Mouse (Mus musculus): ENCODE measurements at regions not wholly inside any gene's neighbourhood (a gene's known extent, or its start where the extent isn't known, plus 50 kb on each side); places are given as distances from the start of the nearest gene placed in this dataset.

DNA sequence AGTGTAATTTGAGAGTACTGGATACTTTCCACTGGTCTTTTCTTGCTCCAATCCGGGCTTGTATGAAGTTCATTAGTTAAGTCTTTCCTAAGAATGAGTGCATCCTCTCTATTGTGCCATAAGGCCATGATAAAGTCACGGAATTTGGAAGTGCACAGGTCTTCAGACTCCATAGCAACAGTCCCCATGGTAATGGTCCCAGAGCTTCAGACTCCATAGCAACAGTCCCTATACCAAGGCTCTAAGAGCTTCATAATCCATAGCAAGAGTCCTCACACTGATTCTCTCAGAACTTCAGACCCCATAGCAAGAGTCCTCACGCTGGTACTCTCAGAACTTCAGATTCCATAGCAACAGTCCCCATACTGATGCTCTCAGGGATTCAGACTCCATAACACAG, 214.5 kb upstream of the Far2 start:
- no peak for DNase-seq (ENCODE audit: low spot score)

DNA sequence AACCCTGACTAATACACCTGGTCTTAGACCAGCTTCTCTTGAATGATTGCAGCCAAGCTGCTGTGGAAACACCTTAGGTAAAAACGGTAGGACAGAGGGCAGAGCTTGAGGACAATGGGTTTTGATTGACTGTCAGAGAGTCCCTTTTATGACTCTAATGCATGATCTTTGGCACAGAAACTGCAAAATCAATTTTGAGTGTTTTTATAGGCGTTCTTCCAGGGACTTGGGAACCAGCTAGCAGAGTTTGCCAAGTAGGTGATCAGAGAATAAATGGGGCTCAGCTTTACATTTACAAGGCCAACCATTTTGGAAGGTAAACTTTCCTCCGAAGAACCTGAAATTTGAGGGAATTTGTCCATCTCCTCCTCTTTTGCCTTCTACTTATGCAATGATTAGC, 213.6 kb upstream of the Far2 start:
- DNase-seq (ENCODE audit: low spot score): no peak

DNA sequence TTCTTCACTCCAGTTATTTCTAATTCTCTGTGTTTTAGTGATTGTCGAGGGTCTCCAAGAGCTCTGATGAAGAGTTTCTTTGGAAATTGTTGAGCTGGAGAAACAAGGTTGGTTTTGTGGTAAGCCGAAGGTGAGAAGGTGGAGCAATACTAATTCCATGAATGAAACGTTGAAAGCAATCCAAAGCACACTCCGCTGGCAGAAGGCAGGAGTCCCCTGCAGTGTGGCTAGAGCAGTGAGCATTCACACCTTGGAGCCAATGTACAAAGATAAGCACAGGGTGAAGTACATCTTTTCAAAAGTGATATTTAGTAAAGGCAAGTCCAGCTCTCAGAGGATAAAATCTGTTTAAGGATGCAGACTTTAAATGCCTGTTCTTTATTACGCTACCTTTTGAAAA, 208.2 kb upstream of the Far2 start:
- DNase-seq (ENCODE audit: low spot score): no peak

DNA sequence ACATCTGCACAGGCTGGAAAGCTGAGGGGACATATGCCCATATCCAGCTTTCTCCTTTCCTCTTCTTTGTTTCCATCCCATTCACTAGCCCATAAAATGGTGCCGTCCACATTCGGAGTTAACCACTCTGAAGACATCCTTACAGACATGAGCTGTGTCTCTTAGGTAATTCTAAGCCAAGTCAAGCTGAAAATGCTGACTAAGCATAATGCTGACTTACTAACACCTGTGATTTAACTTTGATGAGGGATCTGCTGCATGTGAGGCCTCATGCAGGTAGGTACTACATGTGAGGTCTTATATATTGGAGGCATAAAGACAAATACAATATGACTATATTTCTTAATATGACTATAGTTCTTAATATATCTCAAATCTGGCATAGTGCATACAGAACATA, 197.1 kb upstream of the Far2 start:
- no peak for DNase-seq (ENCODE audit: low spot score)

DNA sequence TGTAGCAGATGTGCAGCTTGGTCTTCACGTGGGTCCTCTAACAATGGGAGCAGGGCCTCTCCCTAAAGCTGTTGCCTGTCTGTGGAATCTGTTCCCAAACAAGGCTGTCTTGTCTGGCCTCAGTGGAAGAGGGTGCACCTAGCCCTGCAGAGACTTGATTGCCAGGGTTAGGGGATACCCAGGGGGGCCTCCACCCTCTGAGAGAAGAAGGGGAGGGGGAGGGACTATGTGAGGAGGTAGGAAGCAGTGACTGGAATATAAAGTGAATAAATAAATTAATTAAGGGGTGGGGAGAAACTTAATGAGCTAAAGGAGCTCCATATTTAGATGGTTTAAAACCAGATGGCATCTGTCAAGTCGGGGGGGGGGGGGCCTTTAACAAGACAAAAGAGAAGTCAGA, 185.9 kb upstream of the Far2 start:
- DNase-seq (ENCODE audit: low spot score): no peak

DNA sequence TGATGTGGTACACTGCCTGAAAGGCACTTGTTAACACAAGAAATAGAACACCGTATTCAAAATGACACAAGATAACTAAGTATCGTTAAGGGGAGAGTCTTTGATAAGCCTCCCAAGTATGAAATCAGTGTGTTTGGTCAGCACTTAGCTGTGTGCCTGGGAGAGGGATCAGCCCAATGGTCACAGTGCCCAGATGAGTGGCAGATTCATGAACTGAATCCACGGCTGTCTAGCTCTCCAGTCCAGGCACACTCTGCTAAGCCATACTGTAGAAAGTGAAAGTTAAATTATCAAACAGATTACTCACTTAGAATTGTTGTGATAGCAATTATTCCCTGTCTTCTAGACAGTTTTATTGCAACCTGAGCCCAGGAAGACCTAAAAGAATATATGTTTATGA, 176.0 kb upstream of the Far2 start:
- no peak for DNase-seq (ENCODE audit: low spot score)

DNA sequence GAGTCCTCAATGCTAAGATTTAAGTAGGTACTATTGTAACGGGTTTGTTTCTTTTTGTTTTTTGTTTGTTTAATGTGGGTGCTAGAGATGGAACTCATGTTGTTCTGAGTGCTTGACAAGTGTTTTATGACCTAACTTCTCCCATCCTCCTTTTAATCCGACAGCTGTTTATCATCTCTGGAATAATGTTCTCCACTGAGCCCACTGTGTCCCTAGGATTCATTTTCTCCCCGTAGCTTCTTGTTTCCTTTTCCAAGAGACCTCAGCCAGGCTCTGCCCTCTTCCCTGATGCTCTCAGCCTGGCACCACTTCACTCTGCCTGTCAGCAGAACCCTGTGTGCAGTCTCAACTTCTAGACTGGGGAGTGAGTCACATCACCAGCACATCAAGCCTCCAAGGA, 173.9 kb upstream of the Far2 start:
- DNase-seq (ENCODE audit: low spot score): no peak

DNA sequence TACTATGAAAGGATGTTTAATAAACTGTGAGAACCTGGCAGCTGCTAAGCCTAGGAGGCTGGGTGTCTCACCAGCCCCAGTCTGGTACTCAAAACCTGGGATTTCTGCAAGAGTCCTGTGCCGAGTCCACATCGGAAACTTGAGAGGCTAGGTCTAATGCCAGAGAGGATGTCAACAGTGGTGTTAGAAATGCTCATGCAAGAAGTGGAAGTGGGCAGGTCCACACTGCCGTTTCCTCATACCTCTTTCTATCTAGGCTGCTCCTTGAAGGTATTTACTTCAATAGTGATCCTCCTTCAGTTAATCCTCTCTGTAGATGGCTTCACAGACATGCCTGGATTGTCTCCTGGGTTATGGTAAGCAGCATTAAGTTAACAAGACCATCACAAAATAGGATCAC, 168.6 kb upstream of the Far2 start:
- DNase-seq (ENCODE audit: low spot score): no peak

DNA sequence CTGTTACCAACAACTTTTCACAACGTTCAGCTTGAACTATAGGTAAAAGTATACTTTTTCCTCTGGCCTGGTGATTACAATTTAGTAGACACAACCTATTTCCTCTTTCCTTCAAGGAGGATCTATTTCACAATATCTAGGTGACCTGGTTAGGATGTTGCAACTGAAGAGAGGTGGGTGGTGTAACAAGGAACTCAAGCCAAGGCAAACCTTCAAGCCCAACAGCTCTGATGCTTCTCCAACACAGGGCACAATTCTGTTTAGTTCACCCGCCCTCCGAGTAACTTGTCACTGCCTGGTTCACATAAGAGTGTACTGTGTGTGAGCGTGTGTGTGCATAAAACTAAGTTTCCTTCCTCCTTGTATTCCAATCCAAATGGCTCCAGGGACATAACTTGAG, 161.2 kb upstream of the Far2 start:
- DNase-seq (ENCODE audit: low spot score): no peak

DNA sequence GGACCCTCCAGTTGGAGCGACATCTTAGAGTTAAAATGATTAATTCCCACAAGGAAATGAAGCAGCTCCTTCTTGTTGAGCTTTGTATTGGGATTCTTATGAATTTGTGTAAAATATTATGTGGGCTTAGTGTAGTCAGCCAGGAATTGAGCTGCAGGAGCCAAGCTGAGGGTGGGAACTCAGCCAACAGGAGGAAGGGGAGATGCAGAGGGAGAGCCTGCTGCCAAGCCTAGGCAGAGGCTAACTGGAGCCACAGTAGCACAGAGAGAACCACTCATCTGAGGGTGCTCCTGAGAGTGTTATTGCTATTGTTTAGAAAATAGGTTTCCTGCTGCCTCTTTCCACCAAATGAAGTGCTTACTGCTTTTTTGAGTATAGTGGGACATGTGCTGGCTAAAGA, 127.4 kb upstream of the Far2 start:
- no peak for DNase-seq (ENCODE audit: low spot score)

DNA sequence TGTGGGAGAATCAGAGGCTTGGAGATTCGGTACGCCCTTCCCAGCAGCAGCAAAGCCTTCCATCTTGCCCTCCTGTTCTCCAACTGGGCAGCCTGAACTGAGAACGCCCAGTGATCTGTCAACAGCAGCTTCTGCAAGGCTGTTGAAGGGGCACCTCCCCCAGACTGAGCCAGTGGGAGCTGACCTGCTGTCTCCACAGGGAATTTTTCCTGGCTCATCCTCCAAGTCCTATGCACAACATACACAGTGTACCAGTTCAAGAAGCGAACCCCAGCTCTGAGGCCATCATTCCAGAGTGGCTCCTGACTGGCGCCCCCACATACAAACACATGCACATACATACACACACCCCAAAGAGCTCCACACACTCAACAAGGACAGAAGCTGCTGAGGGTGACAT, 126.0 kb upstream of the Far2 start:
- DNase-seq (ENCODE audit: low spot score): no peak

DNA sequence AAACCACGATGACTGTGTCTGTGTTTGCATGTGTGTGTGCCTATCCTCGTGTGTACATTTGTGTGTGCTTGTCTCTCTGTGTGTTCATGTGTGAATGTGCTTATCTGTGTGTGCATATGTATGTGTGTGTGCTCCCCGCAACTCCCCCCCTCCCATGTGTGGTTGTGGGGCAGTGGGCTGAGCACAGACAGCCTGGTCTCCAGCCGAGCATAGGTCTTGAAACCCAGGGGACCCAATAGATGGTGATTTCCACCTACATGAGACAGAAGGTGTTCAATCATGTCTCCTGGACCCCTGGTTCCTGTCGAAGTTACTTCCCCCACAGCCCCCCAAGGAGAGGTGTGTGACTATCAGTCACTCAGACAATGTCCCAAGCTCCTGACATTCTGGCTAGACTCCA, 124.6 kb upstream of the Far2 start:
- DNase-seq (ENCODE audit: low spot score): no peak

DNA sequence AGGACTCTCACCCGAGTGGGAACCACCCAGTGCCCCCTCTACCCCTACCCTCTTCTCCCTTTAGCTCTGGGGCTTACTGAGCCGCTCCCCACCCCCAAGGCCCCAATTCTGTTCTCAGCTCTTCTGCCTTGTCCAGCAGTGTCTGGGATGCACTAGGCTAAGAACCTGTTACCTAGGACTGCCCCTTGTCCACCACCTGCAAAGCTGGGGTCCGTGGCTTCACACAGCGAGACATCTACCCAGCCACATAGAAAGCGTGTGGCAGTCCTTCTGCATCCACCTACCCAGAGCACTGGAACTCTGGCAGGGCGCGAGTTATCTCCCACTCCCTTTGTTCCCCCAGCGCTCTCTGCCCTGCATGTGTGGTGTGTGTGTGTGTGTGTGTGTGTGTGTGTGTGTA, 123.8 kb upstream of the Far2 start:
- DNase-seq (ENCODE audit: low spot score): no peak

DNA sequence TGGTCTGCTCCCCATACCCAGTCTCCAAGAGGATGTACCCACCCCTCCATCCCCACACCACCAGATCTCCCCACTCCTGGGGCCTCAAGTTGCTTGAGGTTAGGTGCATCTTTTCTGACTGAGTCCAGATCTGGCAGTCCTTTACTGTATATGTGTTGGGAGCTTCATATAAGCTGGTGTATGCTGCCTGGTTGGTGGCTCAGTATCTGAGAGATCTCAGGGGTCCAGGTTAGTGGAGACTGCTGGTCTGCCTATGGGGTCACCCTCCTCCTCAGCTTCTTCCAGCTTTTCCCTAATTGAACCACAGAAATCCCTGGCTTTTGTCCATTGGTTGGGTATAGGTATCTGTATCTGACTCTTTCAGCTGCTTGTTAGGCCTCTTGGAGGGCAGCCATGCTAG, 118.1 kb upstream of the Far2 start:
- DNase-seq (ENCODE audit: low spot score): no peak

DNA sequence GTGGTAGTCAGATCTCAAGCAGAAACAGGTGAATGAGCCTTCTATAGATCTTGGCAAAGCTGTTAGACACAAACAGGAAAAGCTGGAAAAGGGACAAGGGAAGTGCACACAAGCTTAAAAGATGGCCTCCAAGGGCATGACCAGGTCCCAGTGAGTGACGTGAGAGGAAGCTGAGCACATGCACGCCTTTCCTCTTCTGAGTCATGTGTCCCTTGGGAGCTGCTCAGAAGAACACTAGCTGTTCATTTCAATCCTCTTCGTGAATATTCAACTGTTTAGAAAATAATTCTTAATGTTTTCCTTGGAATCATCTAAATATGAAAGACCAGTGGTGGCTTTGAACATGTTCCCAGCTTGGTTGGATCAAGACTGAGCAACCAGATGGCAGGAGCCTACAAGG, 103.0 kb upstream of the Far2 start:
- no peak for DNase-seq (ENCODE audit: low spot score)

DNA sequence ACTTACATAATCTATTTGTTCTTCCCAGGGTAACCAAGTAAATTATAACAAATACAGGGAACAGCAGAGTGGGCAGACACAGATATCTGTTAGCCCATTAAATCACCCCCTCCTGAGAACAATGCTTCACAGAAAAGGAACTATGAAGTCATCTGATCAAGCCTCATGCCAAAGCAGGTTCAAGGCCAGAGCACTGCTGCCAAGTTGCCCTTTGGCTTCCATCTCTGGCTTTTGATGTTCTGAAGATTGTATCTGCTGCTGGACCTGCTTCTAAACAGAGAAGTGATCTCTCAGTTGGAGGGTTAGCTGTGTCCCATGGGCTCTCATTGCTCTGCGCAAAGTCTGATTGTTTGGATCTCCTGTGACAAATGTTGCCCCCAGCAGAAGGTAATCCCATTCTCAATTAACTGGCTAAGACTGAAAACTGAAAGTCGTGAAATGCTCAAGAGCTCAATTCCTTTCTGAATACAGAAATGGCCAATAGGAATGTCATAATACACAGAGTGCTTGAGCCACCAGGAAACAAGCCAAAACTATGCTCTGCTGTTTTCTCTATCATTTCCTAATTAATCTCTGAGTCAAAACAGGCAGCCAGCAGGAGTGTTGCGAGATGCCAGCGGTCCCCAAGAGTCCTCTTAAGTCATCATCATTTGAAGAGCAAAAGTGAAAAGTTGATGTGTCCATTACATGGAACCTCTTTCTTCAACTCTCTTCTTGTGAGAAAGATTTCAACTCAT, 102.0 kb upstream of the Far2 start:
- DNase-seq (ENCODE audit: low spot score): no peak

DNA sequence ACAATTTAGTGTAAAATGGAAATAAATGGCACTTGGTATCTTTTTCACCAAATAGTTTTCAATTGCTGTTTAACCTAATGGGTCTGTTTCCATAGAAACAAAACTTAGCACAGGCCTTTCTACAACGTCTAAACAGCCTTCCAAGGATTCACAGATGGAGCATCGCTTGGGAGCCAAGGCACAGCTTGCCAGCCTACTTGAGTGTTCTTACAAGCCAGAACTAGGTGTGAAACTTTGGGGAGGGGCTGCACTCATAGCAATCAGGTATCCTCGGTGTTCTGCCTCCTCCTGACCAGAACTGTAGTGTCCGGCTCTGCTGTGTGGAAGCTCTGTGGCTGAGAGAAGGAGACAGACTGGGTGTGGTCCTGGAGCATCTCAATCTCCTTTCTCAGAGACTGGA, 99.1 kb upstream of the Far2 start:
- no peak for DNase-seq (ENCODE audit: low spot score)

DNA sequence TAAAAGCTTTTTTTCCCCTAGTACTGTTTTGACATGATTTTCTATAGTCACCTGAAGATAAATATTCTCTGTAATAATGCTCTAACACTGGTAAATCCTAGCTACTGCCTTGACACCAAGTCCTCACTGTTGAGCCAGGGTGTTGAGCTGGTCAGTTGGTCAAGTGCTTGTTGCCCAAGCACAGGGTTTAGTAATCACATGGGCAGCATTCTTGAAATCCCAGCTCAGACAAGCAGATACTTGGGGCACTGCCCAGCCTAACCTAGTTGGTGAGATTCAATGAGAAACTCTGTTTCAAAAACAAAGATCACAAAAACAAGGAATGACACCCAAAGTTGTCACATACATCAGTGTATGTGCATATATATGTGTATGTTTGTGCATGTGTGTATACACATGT, 95.4 kb upstream of the Far2 start:
- no peak for DNase-seq (ENCODE audit: low spot score)

DNA sequence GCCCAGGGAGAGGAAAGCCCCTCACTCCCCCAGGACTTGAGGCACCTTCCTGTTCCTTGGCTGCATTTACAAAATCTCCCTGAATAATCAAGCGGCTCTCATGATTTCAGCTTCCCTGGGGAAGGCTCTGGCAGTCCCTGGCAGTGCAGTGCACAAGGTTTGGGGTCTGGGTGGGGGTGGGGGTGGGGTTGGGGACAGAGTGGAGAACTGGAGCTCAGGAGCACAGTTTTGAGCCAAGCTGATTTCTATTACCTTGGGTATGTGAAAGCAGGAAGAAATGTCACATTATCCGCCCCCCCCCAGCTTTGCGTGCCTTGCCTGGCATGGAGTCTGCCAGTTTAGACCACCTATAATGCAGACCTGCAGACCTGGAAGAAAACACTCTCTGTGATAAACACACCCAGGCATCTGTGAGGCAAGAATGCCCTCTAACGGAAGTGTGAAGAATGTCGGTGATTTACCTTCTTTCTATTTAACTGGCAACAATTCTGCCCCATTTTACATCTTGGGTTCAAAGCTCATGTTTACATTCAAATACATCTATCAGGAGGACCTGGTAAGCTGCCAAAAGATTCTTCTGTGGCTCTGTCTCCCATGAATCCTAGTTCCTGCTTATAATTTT, 93.9 kb upstream of the Far2 start:
- no peak for DNase-seq (ENCODE audit: low spot score)

DNA sequence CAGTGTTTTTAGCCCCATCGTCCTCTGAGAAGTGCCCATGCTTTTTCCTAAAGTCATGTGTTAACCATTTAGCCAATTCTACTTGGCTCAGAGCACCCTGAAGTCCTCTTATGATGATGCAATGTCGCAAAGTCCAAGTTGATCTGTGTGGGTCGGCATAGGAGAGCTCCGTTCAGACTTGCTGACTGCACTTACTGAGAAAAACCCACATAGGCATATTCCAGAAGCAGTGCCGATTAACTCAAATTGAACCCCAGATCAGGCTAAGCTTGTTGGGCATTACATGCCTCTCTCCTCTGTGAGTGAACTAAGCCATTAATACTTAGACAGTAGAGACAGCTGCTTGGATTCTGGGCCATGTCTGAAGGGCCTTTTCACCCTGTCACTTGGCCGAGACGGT, 93.3 kb upstream of the Far2 start:
- no peak for DNase-seq (ENCODE audit: low spot score)

DNA sequence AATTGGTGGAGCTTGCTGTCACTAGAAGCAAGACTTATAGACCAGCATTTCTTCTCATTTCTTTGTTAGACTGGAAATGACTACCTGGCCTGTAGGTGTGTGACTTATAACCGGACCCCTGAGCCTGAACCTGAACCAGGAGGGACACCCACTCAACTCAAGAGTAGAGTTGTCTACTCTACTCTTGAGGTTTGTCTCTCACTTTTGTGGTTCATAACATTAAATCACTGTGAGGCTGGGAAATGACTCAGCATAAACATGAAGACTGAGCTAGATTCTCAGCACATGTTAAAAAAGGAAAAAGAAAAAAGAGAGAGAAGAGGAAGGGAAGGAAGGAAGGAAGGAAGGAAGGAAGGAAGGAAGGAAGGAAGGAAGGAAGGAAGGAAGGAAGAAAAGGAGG, 92.8 kb upstream of the Far2 start:
- DNase-seq (ENCODE audit: low spot score): no peak

DNA sequence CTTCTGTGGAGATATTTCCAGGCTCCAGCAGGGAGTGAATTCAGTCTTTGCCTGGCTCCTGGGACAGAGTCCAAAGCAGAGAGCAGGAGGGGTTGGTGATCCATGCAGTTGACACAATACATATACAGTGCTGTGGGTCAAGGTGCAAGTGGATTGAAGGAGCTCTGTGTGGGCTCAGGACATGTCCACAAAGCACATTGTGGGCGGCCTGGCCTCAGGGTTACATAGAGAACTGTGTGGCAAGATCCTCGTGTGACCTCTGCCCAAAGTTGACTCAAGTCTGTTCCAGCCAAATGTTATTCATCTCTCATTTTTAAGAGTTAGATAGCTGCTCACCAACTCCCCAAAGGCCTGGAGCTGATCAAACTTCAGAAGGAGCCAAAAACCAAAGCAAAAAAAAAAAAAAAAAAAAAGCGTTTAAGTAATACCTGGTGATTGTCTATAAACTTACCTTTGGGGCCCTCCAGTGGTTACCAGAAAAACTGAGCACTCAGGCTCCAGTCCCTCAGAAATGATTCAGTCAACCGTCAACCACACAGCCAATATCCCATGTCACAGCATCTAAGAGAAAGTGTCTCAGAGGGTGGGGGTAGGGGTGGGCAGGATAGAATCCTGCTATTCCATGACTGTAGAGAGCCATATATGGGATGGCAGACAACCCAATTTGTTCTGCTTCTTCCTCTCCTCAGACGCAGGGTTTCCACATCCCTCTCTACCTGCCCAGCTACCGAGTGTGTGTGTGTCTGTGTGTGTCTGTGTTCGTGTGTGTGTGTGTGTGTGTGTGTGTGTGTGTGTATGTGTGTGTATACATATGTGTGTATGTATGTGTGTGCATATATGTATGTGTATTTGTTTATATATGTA, 91.9 kb upstream of the Far2 start:
- DNase-seq (ENCODE audit: low spot score): no peak

DNA sequence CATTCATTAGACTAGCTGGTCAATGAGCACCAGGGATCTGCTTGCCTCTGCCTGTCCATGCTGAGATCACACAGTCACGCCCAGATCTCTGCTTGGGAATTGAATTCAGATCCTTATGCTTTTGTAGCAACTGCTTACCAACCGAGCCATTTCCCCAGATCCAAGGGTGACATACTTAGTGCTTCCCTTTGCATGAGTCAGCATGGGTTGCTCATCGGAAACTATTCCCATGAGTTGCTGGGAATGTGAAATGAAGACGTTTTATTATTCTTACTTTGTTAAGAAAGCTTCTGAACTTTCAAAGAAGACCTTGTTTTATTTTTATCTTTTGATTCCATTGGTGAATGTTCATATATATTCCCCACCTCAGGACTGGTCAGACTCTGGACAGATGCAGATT, 82.3 kb upstream of the Far2 start:
- no peak for DNase-seq (ENCODE audit: low spot score)
